Mouse (Mus musculus) ovary, adult 10 weeks (tissue): ENCODE results near the gene Glycam1. TPM values are rescaled to one million over a fixed set of nuclear protein-coding genes. Genes with fewer than 3 reads are reported as not detected.

Experiments
- polyA plus RNA-seq: library from polyadenylated mRNA; stranded (reverse); fragments of 350-450 nt; fragmentation: Illumina TruSeq; extraction: RNeasy Lipid Tissue Mini Kit (QIAGEN cat#74804); gene quantifications from one replicate; pipeline ENCODE4 v1.2.3, GENCODE M21; 2014

The Glycam1 gene
- polyA plus RNA-seq = not detected

DNA sequence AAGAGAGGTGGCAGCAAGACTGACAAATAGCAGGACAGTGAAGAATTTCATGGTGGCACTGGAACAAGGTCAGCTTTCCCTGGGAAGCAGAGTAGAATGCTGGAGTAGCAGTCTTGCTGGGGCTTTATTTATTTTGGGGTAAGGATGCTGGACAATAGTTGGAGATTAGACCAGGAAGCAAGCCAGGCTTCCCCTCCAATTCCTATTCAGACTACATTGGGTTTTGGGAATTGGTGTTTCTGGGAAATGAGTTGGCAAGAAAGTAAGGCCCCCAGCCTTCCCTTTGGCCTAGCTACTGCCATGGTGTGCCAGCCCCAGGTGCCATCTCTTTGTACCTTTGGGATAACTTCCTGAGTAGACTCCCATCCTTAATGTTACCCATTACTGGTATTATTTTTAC lies at the start of gene Glycam1:
TSS of gene Glycam1 (minus strand) at position 101 of the 400 bp plus-strand sequence.

DNA sequence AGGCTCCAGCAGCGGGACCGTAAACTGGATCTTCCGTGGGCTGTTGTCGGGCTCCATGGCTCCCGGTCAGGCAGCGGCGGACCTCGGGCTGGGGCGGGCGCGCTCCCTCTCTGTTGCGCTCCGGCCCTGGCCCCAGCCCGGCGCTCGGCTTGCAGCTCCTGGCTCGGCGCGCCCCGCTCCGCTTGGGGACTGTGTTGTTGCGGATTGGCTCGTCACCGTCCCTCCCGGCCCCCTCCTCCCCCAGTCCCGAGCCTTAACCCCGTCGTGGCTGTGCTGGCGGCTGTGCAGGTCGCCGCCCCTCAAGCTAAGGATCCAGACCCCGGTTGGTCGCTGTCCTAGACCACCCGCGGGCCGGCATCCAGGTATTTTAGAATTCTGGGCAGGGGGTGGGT lies 27.1 kb downstream of the Glycam1 start, which contains the start of gene Ppp1r1a:
TSS of gene Ppp1r1a (minus strand) at position 182 of the 392 bp plus-strand sequence.

Other genes with a start within 250 kb of the Glycam1 start
- not detected for gene Zfp385a, start 225.0 kb downstream of the Glycam1 start, polyA plus RNA-seq
- gene Itga5, start 198.3 kb downstream of the Glycam1 start, polyA plus RNA-seq = 0.77 TPM
- 9.7 TPM for gene Gtsf1, start 134.6 kb downstream of the Glycam1 start, polyA plus RNA-seq
- not detected for gene Gtsf2, start 116.6 kb downstream of the Glycam1 start, polyA plus RNA-seq
- 7.7 TPM for gene Nckap1l, start 111.3 kb downstream of the Glycam1 start, polyA plus RNA-seq
- 0.80 TPM for gene Pde1b, start 62.0 kb downstream of the Glycam1 start, polyA plus RNA-seq
- 0.48 TPM for gene Ppp1r1a, start 27.1 kb downstream of the Glycam1 start, polyA plus RNA-seq
- gene Mucl1, start 190.4 kb upstream of the Glycam1 start, polyA plus RNA-seq = not detected